Mouse (Mus musculus) heart, postnatal 10 days (tissue): ENCODE measurements around the gene Bcl11b. TPM values are rescaled to one million over a fixed set of nuclear protein-coding genes. Genes with fewer than 3 reads are reported as not detected.

Experiments
- DNase-seq, 2 experiments: peaks; one replicate each; pipeline ENCODE4 v3.0.0; 2021
- intact Hi-C: fragments of 180-260 bp; cut with DNase I; formaldehyde crosslinking; loops from one replicate; pipeline ENCODE4 v1.15.1; 2025
- total RNA-seq, 2 experiments: library from RNA; stranded (reverse); gene quantifications; 2 replicates each; pipeline ENCODE4 v1.2.3; 2021

The Bcl11b gene
- total RNA-seq, 2 experiments from 2014 or later, result 1.6 to 1.8 TPM

DNA sequence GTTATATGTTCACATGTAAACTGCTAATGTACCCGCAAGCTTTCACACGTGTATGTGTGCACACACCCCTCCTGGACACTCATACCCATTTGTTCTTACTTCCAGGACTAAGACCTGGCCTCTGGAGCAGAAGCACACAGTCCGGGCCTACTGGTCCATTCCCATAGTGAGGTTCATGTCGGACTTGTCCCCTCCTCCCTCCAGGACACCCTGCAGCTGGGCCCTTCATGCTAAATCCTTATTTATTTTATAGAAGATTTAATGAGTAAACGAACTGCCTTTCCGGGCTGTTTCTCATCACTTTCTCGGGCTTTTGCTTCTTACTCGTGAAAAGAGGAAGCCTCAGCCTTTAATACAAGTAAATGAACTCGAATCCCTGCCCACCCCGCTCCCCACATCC lies 54.0 kb downstream of the Bcl11b start:
- intact Hi-C loops, result no loop called here
- DNase-seq, result no peak

GRCm38 (mm10) chr12:107942100-107942499 lies 61.3 kb downstream of the Bcl11b start:
- no peak for DNase-seq

GRCm38 (mm10) chr12:107940774-107941173 lies 62.6 kb downstream of the Bcl11b start:
- no peak for DNase-seq
- intact Hi-C loops, result no loop called here

More at GRCm38 (mm10) chr12:107942100-107942499, 61.3 kb downstream of the Bcl11b start:
- intact Hi-C loops, result no loop called here

DNA sequence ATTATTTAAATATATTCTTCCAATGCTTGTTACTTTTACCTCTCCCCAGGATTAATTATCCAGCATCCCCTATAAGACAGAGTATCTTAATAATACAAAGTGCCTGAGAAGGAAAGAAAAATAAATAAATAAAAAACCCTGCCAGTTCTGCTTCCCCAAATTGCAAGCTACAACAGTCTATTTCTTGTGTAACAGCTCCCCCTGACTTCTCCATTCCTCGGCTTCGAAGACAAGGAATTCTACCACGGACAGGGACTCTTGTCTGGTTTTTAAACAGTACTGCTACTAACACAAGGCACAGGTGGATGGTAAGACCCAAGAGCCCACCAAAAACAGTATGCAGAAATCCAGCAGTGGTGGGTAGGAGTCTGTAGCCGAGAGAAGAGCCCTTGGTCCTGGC lies 64.2 kb downstream of the Bcl11b start:
- intact Hi-C loops, result no loop called here
- no peak for DNase-seq

GRCm38 (mm10) chr12:107936972-107937371 lies 66.4 kb downstream of the Bcl11b start:
- intact Hi-C loops, result no loop called here
- no peak for DNase-seq

GRCm38 (mm10) chr12:107936406-107936805 lies 67.0 kb downstream of the Bcl11b start:
- no peak for DNase-seq
- intact Hi-C loops, result no loop called here

- DNase-seq, result no peak
- intact Hi-C loops, result no loop called here
Measured at GRCm38 (mm10) chr12:107934831-107935437, 68.5 kb downstream of the Bcl11b start.

- DNase-seq, result no peak
- intact Hi-C loops, result no loop called here
Measured at GRCm38 (mm10) chr12:107932140-107932539, 71.3 kb downstream of the Bcl11b start.

DNA sequence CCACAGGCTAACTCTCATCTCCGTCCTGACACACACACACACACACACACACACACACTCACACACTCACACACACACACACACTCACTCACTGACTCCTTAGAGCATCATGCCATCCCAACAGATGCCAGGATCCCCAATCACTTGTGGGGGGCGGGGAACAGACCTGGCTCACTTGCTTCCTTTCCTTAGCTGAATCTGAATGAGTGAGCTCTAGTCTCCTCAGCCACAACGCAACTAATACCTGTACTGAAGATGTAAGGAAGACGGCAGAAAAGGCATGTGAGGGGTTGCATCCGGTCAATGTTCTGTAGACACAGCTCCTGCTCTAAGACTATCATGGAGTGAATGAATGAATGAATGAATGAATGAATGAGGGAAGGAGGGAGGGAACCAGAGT lies 71.9 kb downstream of the Bcl11b start:
- DNase-seq, result no peak
- intact Hi-C loops, result no loop called here

DNA sequence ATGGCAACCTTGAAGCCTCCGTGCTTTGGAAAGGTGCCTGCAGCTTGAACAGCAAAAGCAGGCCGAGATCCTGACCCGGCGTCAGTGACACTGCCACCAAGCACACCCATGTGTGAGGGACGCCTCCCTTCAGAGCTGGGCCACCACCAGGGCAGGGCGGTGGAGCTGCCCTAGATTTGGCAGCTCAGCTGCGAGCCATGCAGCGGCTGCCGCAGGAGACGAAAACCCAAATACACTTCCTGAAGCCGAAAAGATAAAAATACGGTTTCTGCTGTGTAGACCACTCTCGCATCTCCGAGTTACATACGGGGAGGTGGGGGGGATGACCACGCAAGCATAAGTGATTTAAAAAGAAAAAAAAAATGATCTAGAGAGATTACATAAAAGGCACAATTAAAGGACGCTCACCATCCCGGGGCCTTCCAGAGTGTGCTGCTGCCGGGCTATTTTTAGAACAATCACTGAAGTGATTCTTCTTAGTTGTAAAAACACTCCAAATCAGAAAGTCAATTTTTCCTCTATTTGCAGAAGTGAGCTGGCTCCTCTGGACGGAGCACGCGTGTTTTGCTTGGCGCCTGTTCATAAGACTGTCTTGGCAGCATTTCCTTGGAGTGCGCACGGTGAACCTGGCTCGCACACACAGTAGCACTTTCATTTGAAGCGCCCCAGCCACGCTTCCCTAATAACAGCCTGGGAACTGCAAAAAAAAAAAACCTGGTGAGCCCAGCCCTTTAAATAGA lies 72.6 kb downstream of the Bcl11b start:
- DNase-seq, result peak; percentile 67 to 75
- intact Hi-C loops, result no loop called here

DNA sequence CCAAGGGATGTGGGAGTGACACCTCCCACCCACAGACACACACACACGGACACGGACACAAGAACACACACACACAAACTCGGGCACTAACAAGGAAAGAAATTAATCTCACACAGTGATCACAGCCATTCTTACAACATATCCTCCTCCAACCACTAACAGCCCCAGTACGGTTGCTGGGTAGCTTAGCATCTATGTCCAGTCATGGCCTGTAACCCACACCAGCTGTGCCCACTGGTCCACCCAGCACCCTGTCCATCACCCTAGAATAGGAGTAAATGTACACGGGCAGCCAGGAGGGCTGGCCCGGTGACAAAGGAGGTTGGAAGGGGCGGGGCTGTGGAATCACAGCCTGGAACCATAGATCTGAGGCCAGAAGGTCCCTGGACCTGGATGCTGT lies 74.5 kb downstream of the Bcl11b start:
- intact Hi-C loops, result no loop called here
- no peak for DNase-seq

- intact Hi-C loops, result no loop called here
- DNase-seq, result no peak
Measured at GRCm38 (mm10) chr12:107928464-107928901, 74.9 kb downstream of the Bcl11b start.

DNA sequence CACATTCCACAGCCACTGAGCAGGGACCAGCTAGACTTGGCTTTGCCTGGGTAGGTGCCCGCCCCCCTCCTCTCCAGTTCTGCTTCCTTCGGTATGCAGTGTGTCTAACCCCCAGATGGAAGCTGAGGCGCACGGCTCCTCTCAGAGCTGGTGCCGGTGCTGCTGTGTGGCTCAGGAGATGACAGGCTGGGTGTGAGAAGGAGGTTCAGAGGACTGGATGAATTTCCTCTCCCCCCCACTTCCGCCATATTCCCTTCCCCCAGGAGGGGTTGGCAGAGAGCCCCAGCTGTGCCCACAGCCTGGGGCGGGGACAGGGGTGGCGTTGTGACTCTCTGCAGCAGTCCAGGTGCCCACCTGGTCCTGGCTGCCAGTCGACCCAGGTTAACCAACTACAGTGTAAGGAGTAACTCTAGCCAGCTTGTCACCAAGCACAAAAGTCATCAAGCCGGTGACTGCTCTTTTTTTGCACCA lies 75.4 kb downstream of the Bcl11b start:
- intact Hi-C loops, result no loop called here
- no peak for DNase-seq

GRCm38 (mm10) chr12:107926074-107926855 lies 77.1 kb downstream of the Bcl11b start:
- no peak for DNase-seq
- intact Hi-C loops, result no loop called here

GRCm38 (mm10) chr12:107924696-107925095 lies 78.7 kb downstream of the Bcl11b start:
- intact Hi-C loops, result no loop called here
- no peak for DNase-seq

GRCm38 (mm10) chr12:107923963-107924362 lies 79.4 kb downstream of the Bcl11b start:
- DNase-seq, result no peak

GRCm38 (mm10) chr12:107922180-107922579 lies 81.2 kb downstream of the Bcl11b start:
- DNase-seq, result no peak
- intact Hi-C loops, result no loop called here

More at GRCm38 (mm10) chr12:107923963-107924362, 79.4 kb downstream of the Bcl11b start:
- intact Hi-C loops, result no loop called here

- intact Hi-C loops, result no loop called here
- DNase-seq, result no peak
Measured at GRCm38 (mm10) chr12:107921566-107921965, 81.8 kb downstream of the Bcl11b start.

GRCm38 (mm10) chr12:107921154-107921553 lies 82.2 kb downstream of the Bcl11b start:
- DNase-seq, result no peak
- intact Hi-C loops, result no loop called here

DNA sequence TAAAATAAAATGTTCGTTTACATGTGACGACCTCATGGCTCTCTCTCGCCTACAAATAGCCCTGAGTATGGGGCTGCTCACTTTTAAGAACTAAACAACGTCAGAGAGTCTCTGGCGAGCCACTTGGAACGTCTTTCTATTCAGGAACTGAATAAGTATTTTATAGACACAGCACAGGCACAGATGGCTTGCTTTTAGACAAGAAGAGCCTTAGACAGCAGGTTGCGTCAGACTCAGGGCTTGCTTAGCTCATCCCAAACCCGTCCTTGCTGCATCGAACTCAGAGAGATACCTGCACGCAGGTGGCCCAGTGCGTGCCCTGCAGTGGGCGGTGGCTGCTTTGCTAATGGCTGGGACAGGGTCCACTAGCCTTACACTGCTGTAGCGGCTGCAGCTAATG lies 82.7 kb downstream of the Bcl11b start:
- DNase-seq, result no peak
- intact Hi-C loops, result no loop called here

DNA sequence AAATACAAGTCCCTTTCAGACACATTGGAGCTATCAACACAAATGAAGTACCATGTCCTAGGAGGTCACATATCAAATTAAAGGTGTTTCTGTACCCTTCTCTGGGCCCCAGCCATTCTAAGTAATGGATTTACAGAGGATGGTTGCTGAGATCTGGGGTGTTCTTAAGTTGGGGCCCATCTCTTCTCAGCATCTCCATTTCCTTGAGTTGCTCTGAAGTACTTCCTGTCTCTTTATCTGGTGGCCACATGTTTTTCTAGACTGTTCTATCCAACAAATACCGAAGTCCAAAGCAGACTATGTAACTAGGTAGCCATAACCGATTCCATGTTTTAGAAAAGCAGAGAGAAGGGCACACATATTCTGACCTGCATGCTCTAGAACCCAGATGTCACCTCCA lies 83.3 kb downstream of the Bcl11b start:
- DNase-seq, result no peak
- intact Hi-C loops, result no loop called here
